In genomic region chr5:132361276-132361675, GRCm38 (mm10) we compare ENCODE assay signal across 21 mouse cellular contexts.
A peak's percentile ranks its signal among the peaks of the same experiment; 100 is the strongest.
DNase-seq lines count a peak whose midpoint lies in the region; ATAC-seq lines count a peak whose summit lies in the region.
"Had no signal": no experiment of that assay in that cellular context is flagged by ENCODE, and none has a peak within 500 bp of the region (broad histone marks: within the 10 kb centered on the region; RNA-seq: fewer than 3 reads in every experiment).

No protein-coding gene starts in this region.

- H3K9ac ChIP-seq in forebrain, embryonic 13.5 days, result no peak overlapping the region
- no peak overlapping the region for H3K9ac ChIP-seq in heart, embryonic 16.5 days (ENCODE audit: low read length)
- H3K9ac ChIP-seq in kidney, embryonic 15.5 days, result no peak overlapping the region
- H3K9ac ChIP-seq: embryonic facial prominence, embryonic 15.5 days; hindbrain, embryonic 13.5 days had no signal

- H3K9me3 ChIP-seq in forebrain, embryonic 13.5 days (replicated peaks), result no peaks in the 10 kb centered on the region
- H3K9me3 ChIP-seq in forebrain, embryonic 10.5 days, result no peaks in the 10 kb centered on the region
- no peaks in the 10 kb centered on the region for H3K9me3 ChIP-seq in heart, embryonic 16.5 days (replicated peaks; ENCODE audit: control insufficient read depth, low read length)
- no peaks in the 10 kb centered on the region for H3K9me3 ChIP-seq in kidney, embryonic 15.5 days (replicated peaks)
- H3K9me3 ChIP-seq: embryonic facial prominence, embryonic 15.5 days; heart, embryonic 10.5 days; hindbrain, embryonic 13.5 days had no signal

- no peaks in the 10 kb centered on the region for H3K36me3 ChIP-seq in forebrain, embryonic 13.5 days (ENCODE audit: poor library complexity, severe bottlenecking)
- no peaks in the 10 kb centered on the region for H3K36me3 ChIP-seq in forebrain, embryonic 10.5 days (replicated peaks)
- H3K36me3 ChIP-seq in heart, embryonic 16.5 days (ENCODE audit: control insufficient read depth, insufficient read depth), result no peaks in the 10 kb centered on the region
- H3K36me3 ChIP-seq in kidney, embryonic 15.5 days, result no peaks in the 10 kb centered on the region
- H3K36me3 ChIP-seq: embryonic facial prominence, embryonic 15.5 days; heart, embryonic 10.5 days; hindbrain, embryonic 13.5 days had no signal

- H3K27me3 ChIP-seq in forebrain, embryonic 13.5 days, result no peaks in the 10 kb centered on the region
- no peaks in the 10 kb centered on the region for H3K27me3 ChIP-seq in forebrain, embryonic 10.5 days (ENCODE audit: poor library complexity, severe bottlenecking)
- H3K27me3 ChIP-seq in heart, embryonic 16.5 days (ENCODE audit: control insufficient read depth, insufficient read depth, low read length), result no peaks in the 10 kb centered on the region
- H3K27me3 ChIP-seq in kidney, embryonic 15.5 days, result no peaks in the 10 kb centered on the region
- H3K27me3 ChIP-seq: embryonic facial prominence, embryonic 15.5 days; hindbrain, embryonic 13.5 days had no signal

- ATAC-seq in forebrain, embryonic 13.5 days, result no peak
- ATAC-seq in heart, embryonic 16.5 days (replicated peaks; ENCODE audit: extremely low read depth, insufficient read depth, low FRiP score), result peak; percentile 45; the same call in 1 of the 2 replicates
- no peak for ATAC-seq in kidney, embryonic 15.5 days (replicated peaks; ENCODE audit: low FRiP score)
- ATAC-seq: activated CD4-positive, CD25-positive, alpha-beta regulatory T cell, adult 4 months; hindbrain, postnatal 0 days; Patski had no signal

- H3K4me3 ChIP-seq in forebrain, embryonic 13.5 days, result no peak overlapping the region
- H3K4me3 ChIP-seq in forebrain, embryonic 10.5 days, result no peak overlapping the region
- H3K4me3 ChIP-seq in heart, embryonic 16.5 days (ENCODE audit: low read length), result no peak overlapping the region
- H3K4me3 ChIP-seq in kidney, embryonic 15.5 days (replicated peaks), result no peak overlapping the region
- H3K4me3 ChIP-seq: embryonic facial prominence, embryonic 15.5 days; erythroblast, embryonic 14.5 days; heart, embryonic 10.5 days; hindbrain, embryonic 13.5 days had no signal

- intact Hi-C loops in heart, postnatal 14 days (cut with DNase I), result no loop called here

- no peak for DNase-seq in forebrain, embryonic 10.5 days (ENCODE audit: extremely low spot score, low spot score)
- no peak for DNase-seq in heart, postnatal 14 days
- peak; percentile 36 for DNase-seq in MN1 (ENCODE audit: low spot score)
- peak; percentile 19 to 54 for DNase-seq in layer of hippocampus, postnatal 14 days (ENCODE audit: low spot score in 2 of 2)
- DNase-seq: adrenal gland, adult 2 months; adrenal gland, postnatal 25 days; cerebellum, adult 18-20 months; cerebellum, adult 9-11 months; cerebellum, postnatal 36 days; gastrocnemius, postnatal 36 days; heart, adult 11 months had no signal

- H3K4me1 ChIP-seq in forebrain, embryonic 13.5 days, result peaks cover 50% of the 10 kb centered on the region
- H3K4me1 ChIP-seq in forebrain, embryonic 10.5 days, result peaks cover 26% of the 10 kb centered on the region
- peaks cover 36% of the 10 kb centered on the region for H3K4me1 ChIP-seq in heart, embryonic 16.5 days (ENCODE audit: control insufficient read depth, insufficient read depth, low read length)
- H3K4me1 ChIP-seq in kidney, embryonic 15.5 days, result peaks cover 12% of the 10 kb centered on the region

- peak overlapping the region; percentile 44 for H3K27ac ChIP-seq in forebrain, embryonic 13.5 days
- no peak overlapping the region for H3K27ac ChIP-seq in forebrain, embryonic 10.5 days
- H3K27ac ChIP-seq in heart, embryonic 16.5 days (ENCODE audit: low read length), result no peak overlapping the region
- H3K27ac ChIP-seq in kidney, embryonic 15.5 days, result no peak overlapping the region
- H3K27ac ChIP-seq: embryonic facial prominence, embryonic 15.5 days; hindbrain, embryonic 13.5 days; hindbrain, postnatal 0 days had no signal

- WGBS in forebrain, embryonic 13.5 days, result 76% methylated on average over 1 of the region's 1 CpGs
- 93% methylated on average over 1 of the region's 1 CpGs for WGBS in forebrain, embryonic 10.5 days
- 33% methylated on average over 1 of the region's 1 CpGs for WGBS in heart, embryonic 16.5 days
- 70% methylated on average over 1 of the region's 1 CpGs for WGBS in kidney, embryonic 15.5 days

- H3K4me2 ChIP-seq in forebrain, embryonic 13.5 days, result no peak overlapping the region
- H3K4me2 ChIP-seq in heart, embryonic 16.5 days (ENCODE audit: low read depth, low read length), result no peak overlapping the region
- H3K4me2 ChIP-seq in kidney, embryonic 15.5 days, result no peak overlapping the region
- H3K4me2 ChIP-seq: embryonic facial prominence, embryonic 15.5 days; hindbrain, embryonic 13.5 days had no signal

Comparison
In these comparisons a context has a peak if more than half of its experiments do, and no peak if none do; other contexts are left out.
1. DNase-seq: peak in MN1 (single experiment) and layer of hippocampus, postnatal 14 days (2 of 2); none in forebrain, embryonic 10.5 days (single experiment) and heart, postnatal 14 days (0 of 2).